Mouse (Mus musculus): Measurements from ENCODE around the gene Arhgap29. TPM values are rescaled to one million over a fixed set of nuclear protein-coding genes. Genes with fewer than 3 reads are reported as not detected.

Arhgap29 gene
- polyA plus RNA-seq, 1 experiment from 2014 or later, result 20.2 TPM

DNA sequence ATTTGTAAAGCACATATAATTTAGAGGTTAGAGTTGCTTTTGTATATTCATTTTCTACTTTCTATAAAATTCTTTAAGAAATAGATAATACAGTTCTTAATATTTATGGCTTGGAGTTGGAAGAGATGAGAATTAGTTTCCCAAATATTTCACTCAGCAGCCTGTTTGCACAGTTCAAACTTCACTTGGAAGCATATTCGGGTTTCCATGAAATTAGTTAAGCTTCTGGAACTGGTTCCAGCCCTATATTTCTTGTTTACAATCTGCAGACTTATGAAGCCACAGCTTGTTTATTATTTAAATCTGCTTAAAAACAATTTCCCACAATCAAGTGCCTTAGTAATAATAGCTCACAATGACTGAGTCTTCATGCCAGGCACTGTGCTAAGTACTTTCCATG, 17.1 kb downstream of the Arhgap29 start:
- 72% methylated on average over 1 of the region's 1 CpGs for WGBS
- peaks cover 14% of the 10 kb centered on the region for H3K27me3 ChIP-seq
- H3K4me2 ChIP-seq, result peak overlapping the region; percentile 92; the same call in 1 of the 2 replicates
- no peaks in the 10 kb centered on the region for H3K9me3 ChIP-seq
- no peaks in the 10 kb centered on the region for H3K36me3 ChIP-seq
- H3K4me3 ChIP-seq, result peak overlapping the region; percentile 53
- no peak overlapping the region for H3K27ac ChIP-seq (replicated peaks)
- no peak overlapping the region for H3K9ac ChIP-seq
- peaks cover 12% of the 10 kb centered on the region for H3K4me1 ChIP-seq (replicated peaks)
- ATAC-seq (ENCODE audit: low FRiP score, low read depth), result no peak

- Histone ChIP-seq H3K36me3 (no peaks in the 10 kb centered on the region), H3K4me3 (no peak overlapping the region), H3K4me1 (replicated peaks) (no peaks in the 10 kb centered on the region), H3K27me3 (peaks cover 10% of the 10 kb centered on the region), H3K4me2 (no peak overlapping the region), H3K27ac (replicated peaks) (no peak overlapping the region), H3K9me3 (no peaks in the 10 kb centered on the region), H3K9ac (no peak overlapping the region)
- WGBS, result 75% methylated on average over 5 of the region's 5 CpGs
- ATAC-seq (ENCODE audit: low FRiP score, low read depth), result no peak
Measured at GRCm38 (mm10) chr3:121973761-121974160, 21.4 kb downstream of the Arhgap29 start.

GRCm38 (mm10) chr3:121975381-121975780, 23.0 kb downstream of the Arhgap29 start:
- no peaks in the 10 kb centered on the region for H3K9me3 ChIP-seq
- ATAC-seq (ENCODE audit: low FRiP score, low read depth), result no peak
- H3K9ac ChIP-seq, result no peak overlapping the region
- H3K4me3 ChIP-seq, result no peak overlapping the region
- no peaks in the 10 kb centered on the region for H3K27me3 ChIP-seq
- H3K4me2 ChIP-seq, result no peak overlapping the region
- H3K27ac ChIP-seq (replicated peaks), result no peak overlapping the region
- H3K4me1 ChIP-seq (replicated peaks), result no peaks in the 10 kb centered on the region
- H3K36me3 ChIP-seq, result no peaks in the 10 kb centered on the region
- 88% methylated on average over 3 of the region's 3 CpGs for WGBS

GRCm38 (mm10) chr3:121981306-121981705, 29.0 kb downstream of the Arhgap29 start:
- no peaks in the 10 kb centered on the region for H3K9me3 ChIP-seq
- no peak overlapping the region for H3K9ac ChIP-seq
- 81% methylated on average over 4 of the region's 4 CpGs for WGBS
- H3K36me3 ChIP-seq, result no peaks in the 10 kb centered on the region
- H3K27ac ChIP-seq (replicated peaks), result no peak overlapping the region
- ATAC-seq (ENCODE audit: low FRiP score, low read depth), result no peak
- H3K27me3 ChIP-seq, result no peaks in the 10 kb centered on the region
- no peak overlapping the region for H3K4me2 ChIP-seq
- H3K4me1 ChIP-seq (replicated peaks), result no peaks in the 10 kb centered on the region
- no peak overlapping the region for H3K4me3 ChIP-seq

GRCm38 (mm10) chr3:121982450-121982849, 30.1 kb downstream of the Arhgap29 start:
- WGBS, result 73% methylated on average over 4 of the region's 4 CpGs
- H3K4me1 ChIP-seq (replicated peaks), result no peaks in the 10 kb centered on the region
- no peaks in the 10 kb centered on the region for H3K36me3 ChIP-seq
- no peak overlapping the region for H3K27ac ChIP-seq (replicated peaks)
- ATAC-seq (ENCODE audit: low FRiP score, low read depth), result no peak
- H3K9ac ChIP-seq, result no peak overlapping the region
- no peaks in the 10 kb centered on the region for H3K9me3 ChIP-seq
- no peak overlapping the region for H3K4me3 ChIP-seq
- no peaks in the 10 kb centered on the region for H3K27me3 ChIP-seq
- H3K4me2 ChIP-seq, result no peak overlapping the region

- Histone ChIP-seq H3K36me3 (no peaks in the 10 kb centered on the region), H3K4me1 (replicated peaks) (no peaks in the 10 kb centered on the region), H3K4me2 (no peak overlapping the region), H3K27ac (replicated peaks) (no peak overlapping the region), H3K9ac (no peak overlapping the region), H3K9me3 (no peaks in the 10 kb centered on the region), H3K27me3 (no peaks in the 10 kb centered on the region), H3K4me3 (no peak overlapping the region)
- WGBS, result 51% methylated on average over 4 of the region's 4 CpGs
- ATAC-seq (ENCODE audit: low FRiP score, low read depth), result no peak
Measured at GRCm38 (mm10) chr3:121995125-121995524, 42.8 kb downstream of the Arhgap29 start.

- no peak overlapping the region for H3K27ac ChIP-seq (replicated peaks)
- H3K9me3 ChIP-seq, result no peaks in the 10 kb centered on the region
- 71% methylated on average over 2 of the region's 2 CpGs for WGBS
- no peak overlapping the region for H3K9ac ChIP-seq
- no peaks in the 10 kb centered on the region for H3K27me3 ChIP-seq
- H3K4me1 ChIP-seq (replicated peaks), result no peaks in the 10 kb centered on the region
- ATAC-seq (ENCODE audit: low FRiP score, low read depth), result no peak
- no peak overlapping the region for H3K4me2 ChIP-seq
- H3K36me3 ChIP-seq, result no peaks in the 10 kb centered on the region
- no peak overlapping the region for H3K4me3 ChIP-seq
Measured at GRCm38 (mm10) chr3:121999934-122000333, 47.6 kb downstream of the Arhgap29 start.

DNA sequence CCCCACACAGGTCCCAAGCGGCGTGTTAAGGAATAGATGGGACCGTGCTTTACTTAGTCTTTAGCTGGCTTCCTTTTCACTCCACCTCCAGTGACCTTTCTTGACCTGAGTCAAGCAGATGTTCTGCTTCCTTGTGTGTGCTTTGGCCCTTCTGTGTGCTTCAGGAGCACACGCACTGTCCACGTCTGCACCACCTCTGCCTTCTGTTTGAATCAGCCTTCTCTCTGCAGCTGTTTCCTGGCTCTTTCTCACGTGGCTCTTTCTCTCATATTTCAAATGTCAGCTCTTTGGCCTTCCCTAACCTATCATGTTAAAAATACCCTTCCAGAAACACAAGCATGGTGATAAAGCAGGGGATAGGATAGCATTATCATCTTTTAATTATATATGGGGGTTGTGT, 49.2 kb downstream of the Arhgap29 start:
- WGBS, result 85% methylated on average over 6 of the region's 6 CpGs
- Histone ChIP-seq H3K9me3 (no peaks in the 10 kb centered on the region), H3K9ac (no peak overlapping the region), H3K36me3 (no peaks in the 10 kb centered on the region), H3K4me2 (no peak overlapping the region), H3K4me3 (no peak overlapping the region), H3K4me1 (replicated peaks) (no peaks in the 10 kb centered on the region), H3K27me3 (no peaks in the 10 kb centered on the region), H3K27ac (replicated peaks) (no peak overlapping the region)
- no peak for ATAC-seq (ENCODE audit: low FRiP score, low read depth)

GRCm38 (mm10) chr3:122009818-122010217, 57.5 kb downstream of the Arhgap29 start:
- Histone ChIP-seq H3K27me3 (no peaks in the 10 kb centered on the region), H3K9me3 (no peaks in the 10 kb centered on the region), H3K4me1 (replicated peaks) (no peaks in the 10 kb centered on the region), H3K9ac (no peak overlapping the region), H3K4me2 (no peak overlapping the region), H3K27ac (replicated peaks) (no peak overlapping the region), H3K36me3 (no peaks in the 10 kb centered on the region), H3K4me3 (no peak overlapping the region)
- 90% methylated on average over 5 of the region's 5 CpGs for WGBS
- ATAC-seq (ENCODE audit: low FRiP score, low read depth), result no peak

- 87% methylated on average over 5 of the region's 5 CpGs for WGBS
- H3K4me3 ChIP-seq, result no peak overlapping the region
- no peak for ATAC-seq (ENCODE audit: low FRiP score, low read depth)
- no peaks in the 10 kb centered on the region for H3K27me3 ChIP-seq
- H3K4me2 ChIP-seq, result no peak overlapping the region
- H3K27ac ChIP-seq (replicated peaks), result no peak overlapping the region
- H3K9me3 ChIP-seq, result no peaks in the 10 kb centered on the region
- no peaks in the 10 kb centered on the region for H3K4me1 ChIP-seq (replicated peaks)
- no peak overlapping the region for H3K9ac ChIP-seq
- H3K36me3 ChIP-seq, result no peaks in the 10 kb centered on the region
Measured at GRCm38 (mm10) chr3:122010292-122010691, 58.0 kb downstream of the Arhgap29 start.

GRCm38 (mm10) chr3:122012464-122012863, 60.1 kb downstream of the Arhgap29 start:
- Histone ChIP-seq H3K4me2 (no peak overlapping the region), H3K36me3 (no peaks in the 10 kb centered on the region), H3K27ac (replicated peaks) (no peak overlapping the region), H3K9ac (no peak overlapping the region), H3K9me3 (no peaks in the 10 kb centered on the region), H3K4me3 (no peak overlapping the region), H3K27me3 (no peaks in the 10 kb centered on the region), H3K4me1 (replicated peaks) (no peaks in the 10 kb centered on the region)
- ATAC-seq (ENCODE audit: low FRiP score, low read depth), result no peak
- 88% methylated on average over 1 of the region's 1 CpGs for WGBS

DNA sequence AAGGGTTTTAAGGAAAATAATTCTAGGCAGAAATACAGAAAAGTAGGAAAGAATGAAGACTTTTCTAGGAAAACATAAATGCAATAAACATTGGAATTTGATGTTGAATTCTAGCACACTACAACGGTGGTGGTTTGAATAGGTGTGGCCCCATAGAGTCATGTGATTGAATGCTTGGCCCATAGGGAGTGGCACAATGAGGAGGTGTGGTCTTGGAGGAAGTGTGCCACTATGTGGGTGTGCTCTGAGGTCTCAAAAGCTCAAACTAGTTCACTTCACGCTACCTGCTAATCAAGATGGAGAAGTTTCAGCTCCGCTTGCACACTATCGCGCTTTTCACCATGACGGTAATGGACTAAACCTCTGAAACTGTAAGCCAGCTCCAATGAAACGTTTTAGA, 66.1 kb downstream of the Arhgap29 start:
- Histone ChIP-seq H3K27ac (replicated peaks) (no peak overlapping the region), H3K4me2 (no peak overlapping the region), H3K36me3 (no peaks in the 10 kb centered on the region), H3K4me1 (replicated peaks) (no peaks in the 10 kb centered on the region), H3K9me3 (no peaks in the 10 kb centered on the region), H3K4me3 (no peak overlapping the region), H3K27me3 (no peaks in the 10 kb centered on the region), H3K9ac (no peak overlapping the region)
- ATAC-seq (ENCODE audit: low FRiP score, low read depth), result no peak
- 94% methylated on average over 7 of the region's 7 CpGs for WGBS

DNA sequence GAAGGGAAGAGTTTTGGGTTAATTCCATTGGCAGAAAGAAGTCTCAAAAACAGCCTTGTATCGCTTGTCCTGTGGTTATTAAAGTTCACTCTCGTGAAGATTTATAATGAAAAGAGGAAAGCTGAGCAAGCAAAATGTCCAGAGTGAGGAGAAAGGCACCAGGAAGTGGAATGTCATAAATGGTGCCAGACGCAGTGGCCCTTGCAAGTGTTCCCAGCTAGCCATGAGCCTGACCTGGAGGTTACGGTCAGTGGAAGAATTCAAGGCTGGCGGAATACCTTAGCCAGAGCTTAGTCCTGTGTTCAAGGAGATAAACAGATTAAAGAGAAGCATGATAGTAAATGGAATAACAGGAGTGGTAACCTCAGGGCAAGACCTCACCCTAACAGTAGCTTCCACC, 66.8 kb downstream of the Arhgap29 start:
- no peak overlapping the region for H3K27ac ChIP-seq (replicated peaks)
- no peak overlapping the region for H3K4me3 ChIP-seq
- H3K9me3 ChIP-seq, result no peaks in the 10 kb centered on the region
- no peak overlapping the region for H3K4me2 ChIP-seq
- 93% methylated on average over 5 of the region's 5 CpGs for WGBS
- no peaks in the 10 kb centered on the region for H3K4me1 ChIP-seq (replicated peaks)
- H3K36me3 ChIP-seq, result no peaks in the 10 kb centered on the region
- ATAC-seq (ENCODE audit: low FRiP score, low read depth), result no peak
- H3K9ac ChIP-seq, result no peak overlapping the region
- H3K27me3 ChIP-seq, result no peaks in the 10 kb centered on the region
